Mouse (Mus musculus): ENCODE data around the gene Rps11. TPM values are rescaled to one million over a fixed set of nuclear protein-coding genes. Genes with fewer than 3 reads are reported as not detected.

Rps11 gene
- polyA plus RNA-seq, 1 experiment, result 2,753 TPM

- Histone ChIP-seq H3K4me1 (ENCODE audit: control insufficient read depth, insufficient read depth, low read length) (no peaks in the 10 kb centered on the region), H3K4me3 (ENCODE audit: low read depth, low read length) (no peak overlapping the region), H3K27me3 (ENCODE audit: control insufficient read depth, insufficient read depth, low read length, poor library complexity, severe bottlenecking) (no peaks in the 10 kb centered on the region), H3K36me3 (ENCODE audit: control insufficient read depth, insufficient read depth, low read length, poor library complexity, severe bottlenecking) (0 out of 2 replicates have a peak, but pooled peaks cover 4% of the 10 kb centered on the region), H3K9ac (ENCODE audit: low read depth, poor library complexity, severe bottlenecking) (no peak overlapping the region), H3K27ac (ENCODE audit: insufficient read depth, low read length) (no peak overlapping the region), H3K9me3 (replicated peaks; ENCODE audit: control insufficient read depth, insufficient read depth, low read length, poor library complexity, severe bottlenecking) (no peaks in the 10 kb centered on the region)
- TF ChIP-seq CTCF (IDR thresholded peaks at IDR 0.05; ENCODE audit: low read depth, low read length), result no peak
These were observed 15.9 kb upstream of the Rps11 start for GRCm38 (mm10) chr7:45139904-45140723.

DNA sequence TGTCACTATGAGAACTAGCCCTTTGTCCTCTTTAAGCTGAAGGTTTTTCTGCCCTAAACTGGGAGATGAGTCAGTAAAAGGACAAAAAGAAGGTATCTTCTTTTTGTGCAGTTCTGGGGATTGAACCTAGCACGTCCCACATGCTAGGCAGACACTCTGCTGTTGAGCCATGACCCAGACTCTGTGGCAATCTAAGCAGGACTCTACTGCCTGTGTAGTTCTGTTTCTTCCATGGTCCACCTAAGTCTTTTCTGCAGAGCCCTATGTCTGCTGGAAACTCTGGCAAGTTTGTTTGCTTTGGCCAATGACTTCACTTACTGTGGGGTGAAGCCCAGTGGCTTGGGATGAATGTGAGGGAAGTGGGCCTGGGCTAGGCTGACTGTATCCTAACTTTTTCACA lies 14.2 kb upstream of the Rps11 start:
- no peaks in the 10 kb centered on the region for H3K9me3 ChIP-seq (replicated peaks; ENCODE audit: control insufficient read depth, insufficient read depth, low read length, poor library complexity, severe bottlenecking)
- no peaks in the 10 kb centered on the region for H3K27me3 ChIP-seq (ENCODE audit: control insufficient read depth, insufficient read depth, low read length, poor library complexity, severe bottlenecking)
- H3K9ac ChIP-seq (ENCODE audit: low read depth, poor library complexity, severe bottlenecking), result no peak overlapping the region
- H3K27ac ChIP-seq (ENCODE audit: insufficient read depth, low read length), result no peak overlapping the region
- H3K36me3 ChIP-seq (ENCODE audit: control insufficient read depth, insufficient read depth, low read length, poor library complexity, severe bottlenecking), result 0 out of 2 replicates have a peak, but pooled peaks cover 4% of the 10 kb centered on the region
- H3K4me3 ChIP-seq (ENCODE audit: low read depth, low read length), result no peak overlapping the region
- TF ChIP-seq EP300 (IDR thresholded peaks at IDR 0.05; ENCODE audit: insufficient read depth, low read depth, low read length) (no peak), POLR2A (IDR thresholded peaks at IDR 0.05; ENCODE audit: insufficient read depth, low read length) (no peak), CTCF (IDR thresholded peaks at IDR 0.05; ENCODE audit: low read depth, low read length) (no peak)
- H3K4me1 ChIP-seq (ENCODE audit: control insufficient read depth, insufficient read depth, low read length), result no peaks in the 10 kb centered on the region

DNA sequence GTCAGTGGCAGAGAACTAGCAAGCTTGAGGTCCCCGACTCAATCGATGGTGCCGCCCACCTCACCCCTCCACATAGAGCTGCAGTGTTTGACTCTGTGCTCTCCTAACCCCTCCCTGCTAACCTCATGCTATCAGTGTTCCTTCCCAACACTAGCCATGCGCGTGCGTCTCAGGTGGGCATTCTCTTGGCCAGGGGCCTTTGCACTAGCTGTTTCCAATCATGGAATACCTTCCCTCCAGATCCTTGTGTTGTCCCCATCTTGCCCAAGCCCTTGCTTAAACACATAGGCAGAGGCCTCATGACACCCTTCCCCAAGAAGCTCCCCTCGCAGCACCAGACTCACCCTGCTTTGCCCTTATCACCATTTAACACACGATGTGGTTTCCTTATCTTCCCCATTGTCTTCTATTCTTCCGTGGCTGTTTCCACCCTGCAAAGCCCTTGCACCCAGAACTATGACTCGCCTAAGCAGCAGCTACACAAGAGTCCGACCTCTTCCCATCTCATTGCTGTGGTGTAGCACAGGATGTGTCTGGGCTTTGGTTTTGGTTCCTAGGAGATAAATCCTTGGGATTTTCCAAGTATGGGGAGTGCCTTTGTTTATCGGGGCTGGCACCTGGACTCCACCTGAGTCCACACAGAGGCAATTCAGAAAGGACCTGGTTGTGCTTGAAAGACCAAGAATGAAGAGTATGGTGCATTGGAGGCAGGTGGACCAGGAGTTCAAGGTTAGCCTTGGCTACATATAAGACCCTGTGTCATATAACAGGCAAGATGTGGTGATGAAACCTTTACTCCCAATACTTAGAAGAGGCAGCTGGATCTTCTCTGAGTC lies 13.2 kb upstream of the Rps11 start:
- Histone ChIP-seq H3K4me3 (ENCODE audit: low read depth, low read length) (no peak overlapping the region), H3K4me1 (ENCODE audit: control insufficient read depth, insufficient read depth, low read length) (no peaks in the 10 kb centered on the region), H3K27me3 (ENCODE audit: control insufficient read depth, insufficient read depth, low read length, poor library complexity, severe bottlenecking) (no peaks in the 10 kb centered on the region), H3K9ac (ENCODE audit: low read depth, poor library complexity, severe bottlenecking) (no peak overlapping the region), H3K9me3 (replicated peaks; ENCODE audit: control insufficient read depth, insufficient read depth, low read length, poor library complexity, severe bottlenecking) (no peaks in the 10 kb centered on the region), H3K27ac (ENCODE audit: insufficient read depth, low read length) (no peak overlapping the region), H3K36me3 (ENCODE audit: control insufficient read depth, insufficient read depth, low read length, poor library complexity, severe bottlenecking) (0 out of 2 replicates have a peak, but pooled peaks cover 4% of the 10 kb centered on the region)
- no peak for TF ChIP-seq EP300 (IDR thresholded peaks at IDR 0.05; ENCODE audit: insufficient read depth, low read depth, low read length)
- no peak for TF ChIP-seq POLR2A (IDR thresholded peaks at IDR 0.05; ENCODE audit: insufficient read depth, low read length)
- TF ChIP-seq CTCF (IDR thresholded peaks at IDR 0.05; ENCODE audit: low read depth, low read length), result no peak

DNA sequence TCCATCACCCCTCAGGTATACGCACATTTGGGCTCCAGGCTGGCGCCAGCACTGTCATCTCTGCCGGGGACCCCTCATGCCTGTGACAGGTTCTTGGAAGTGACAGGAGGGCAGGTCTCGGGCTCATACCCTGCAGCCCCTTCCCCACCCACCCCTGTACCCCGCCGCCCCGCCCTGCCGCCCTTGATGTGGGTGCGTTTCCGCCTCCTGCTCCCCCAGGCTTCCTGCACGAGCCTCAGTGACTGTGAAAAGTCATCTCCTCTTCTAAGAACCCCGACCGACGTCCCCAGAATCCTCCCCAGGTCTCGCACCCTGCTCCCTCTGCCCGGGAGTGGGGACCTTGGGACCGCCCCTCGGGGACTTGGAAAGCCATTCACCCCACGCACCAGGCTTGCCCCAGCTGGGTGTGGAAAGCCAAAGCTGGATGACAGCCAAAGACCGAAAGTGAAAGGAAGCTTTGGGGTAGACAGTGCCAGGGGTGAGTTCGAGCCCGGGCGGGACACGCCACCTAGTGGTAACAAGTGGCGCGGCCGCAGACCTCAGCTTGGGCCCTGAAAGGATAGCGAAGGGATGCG lies 11.8 kb upstream of the Rps11 start, which contains the start of the genes Gm45713 and Flt3l:
Gm45713 (minus strand) TSS at position 239 of the 575 bp plus-strand sequence.
Flt3l (minus strand) TSS at position 440 of the 575 bp plus-strand sequence.
- peak within 1 kb of the TSS; percentile 22 for H3K4me3 ChIP-seq (ENCODE audit: low read depth, low read length)
- H3K27ac ChIP-seq (ENCODE audit: insufficient read depth, low read length), result no peak within 1 kb of the TSS
- no peaks in the 10 kb centered on the region for H3K27me3 ChIP-seq (ENCODE audit: control insufficient read depth, insufficient read depth, low read length, poor library complexity, severe bottlenecking)
- TF ChIP-seq EP300 (IDR thresholded peaks at IDR 0.05; ENCODE audit: insufficient read depth, low read depth, low read length), result 0 out of 2 replicates have a peak, but pooled peaks have one; percentile 29
- TF ChIP-seq POLR2A (IDR thresholded peaks at IDR 0.05; ENCODE audit: insufficient read depth, low read length), result no peak
- TF ChIP-seq CTCF (IDR thresholded peaks at IDR 0.05; ENCODE audit: low read depth, low read length), result peak; percentile 90
- H3K36me3 ChIP-seq (ENCODE audit: control insufficient read depth, insufficient read depth, low read length, poor library complexity, severe bottlenecking), result no peaks in the 10 kb centered on the region
- H3K4me1 ChIP-seq (ENCODE audit: control insufficient read depth, insufficient read depth, low read length), result no peaks in the 10 kb centered on the region
- H3K9ac ChIP-seq (ENCODE audit: low read depth, poor library complexity, severe bottlenecking), result 0 out of 2 replicates have a peak within 1 kb of the TSS, but pooled peaks have one; percentile 15
- H3K9me3 ChIP-seq (replicated peaks; ENCODE audit: control insufficient read depth, insufficient read depth, low read length, poor library complexity, severe bottlenecking), result no peaks in the 10 kb centered on the region

GRCm38 (mm10) chr7:45135370-45135769 lies 11.1 kb upstream of the Rps11 start:
- no peaks in the 10 kb centered on the region for H3K4me1 ChIP-seq (ENCODE audit: control insufficient read depth, insufficient read depth, low read length)
- no peaks in the 10 kb centered on the region for H3K27me3 ChIP-seq (ENCODE audit: control insufficient read depth, insufficient read depth, low read length, poor library complexity, severe bottlenecking)
- no peak overlapping the region for H3K4me3 ChIP-seq (ENCODE audit: low read depth, low read length)
- no peak overlapping the region for H3K9ac ChIP-seq (ENCODE audit: low read depth, poor library complexity, severe bottlenecking)
- TF ChIP-seq POLR2A (IDR thresholded peaks at IDR 0.05; ENCODE audit: insufficient read depth, low read length), result no peak
- TF ChIP-seq EP300 (IDR thresholded peaks at IDR 0.05; ENCODE audit: insufficient read depth, low read depth, low read length), result no peak
- no peak overlapping the region for H3K27ac ChIP-seq (ENCODE audit: insufficient read depth, low read length)
- H3K36me3 ChIP-seq (ENCODE audit: control insufficient read depth, insufficient read depth, low read length, poor library complexity, severe bottlenecking), result no peaks in the 10 kb centered on the region
- no peaks in the 10 kb centered on the region for H3K9me3 ChIP-seq (replicated peaks; ENCODE audit: control insufficient read depth, insufficient read depth, low read length, poor library complexity, severe bottlenecking)
